ENCODE assay signal across 8 mouse cellular contexts in genomic region chr1:43445170-43446088, GRCm38 (mm10). TPM values are rescaled to one million over a fixed set of nuclear protein-coding genes. Genes with fewer than 3 reads are reported as not detected.
A peak's percentile ranks its signal among the peaks of the same experiment; 100 is the strongest.
DNase-seq lines count a peak whose midpoint lies in the region; ATAC-seq and TF ChIP-seq lines count a peak whose summit lies in the region.

No protein-coding gene starts in this region.

- H3K9me3 ChIP-seq in hindbrain, embryonic 13.5 days: no peaks in the 10 kb centered on the region

- H3K36me3 ChIP-seq in hindbrain, embryonic 13.5 days: no peaks in the 10 kb centered on the region

- in situ Hi-C loops in Patski (cut with MboI; ENCODE audit: low pct_unique_long_range_greater_than_20kb): loop anchor here (10.0 kb wide), 1 partner anchor 299 kb away; no protein-coding TSS in a partner anchor

- H3K9ac ChIP-seq in hindbrain, embryonic 13.5 days: peak overlapping the region; percentile 96

- DNase-seq in Patski (ENCODE audit: low read depth, low spot score): no peak
- peak; percentile 84 for DNase-seq in cerebellum, adult 9-11 months
- peak; percentile 39 to 67 for DNase-seq in frontal cortex, postnatal 25 days (ENCODE audit: low spot score in 2 of 2)
- peak; percentile 78 to 82 for DNase-seq in layer of hippocampus, postnatal 36 days
- DNase-seq in lung, postnatal 4 days: peak; percentile 86 to 93
- peak; percentile 79 for DNase-seq in right cerebral cortex, adult 18-20 months
- DNase-seq in urinary bladder, postnatal 10 days (ENCODE audit: low spot score): peak; percentile 13

- no peaks in the 10 kb centered on the region for H3K27me3 ChIP-seq in Patski
- H3K27me3 ChIP-seq in hindbrain, embryonic 13.5 days: no peaks in the 10 kb centered on the region

- WGBS in hindbrain, embryonic 13.5 days: under 1% methylated on average over 63 of the region's 86 CpGs

- TF ChIP-seq CTCF in Patski (IDR thresholded peaks at IDR 0.05): peak; percentile 39

- peak overlapping the region; percentile 99 for H3K4me3 ChIP-seq in hindbrain, embryonic 13.5 days

- peak; percentile 91 for ATAC-seq in Patski
- peak; percentile 92 for ATAC-seq in hindbrain, embryonic 13.5 days (ENCODE audit: low FRiP score)

- peak overlapping the region; percentile 94 for H3K27ac ChIP-seq in hindbrain, embryonic 13.5 days

- POLR2A ChIA-PET in Patski (lab: Charles Lee): interaction anchor here (0.6 to 1.4 kb wide), 3 partner anchors 19 to 159 kb away, joined by 3 to 5 read pairs (median 4); no protein-coding TSS in a partner anchor

- CTCF ChIA-PET in Patski (lab: Charles Lee): interaction anchor here (0.7 to 1.4 kb wide), 3 partner anchors 10 to 83 kb away, joined by 3 to 4 read pairs (median 3); no protein-coding TSS in a partner anchor

- peaks cover 35% of the 10 kb centered on the region for H3K4me1 ChIP-seq in hindbrain, embryonic 13.5 days (replicated peaks)

- H3K4me2 ChIP-seq in hindbrain, embryonic 13.5 days: peak overlapping the region; percentile 95

RNA-seq across cellular contexts. Expression of gene Nck2, which starts 1.1 kb away (rescaled TPM):
- polyA plus RNA-seq in Patski (2021): 37.4 TPM
- polyA plus RNA-seq in hindbrain, embryonic 13.5 days (2015; fragmentation: Nextera tagmentation; extraction: Ambion mirVana): 37.1 and 42.7 TPM in 2 replicates
- total RNA-seq in layer of hippocampus, postnatal 36 days (2021): 10 to 100 TPM; 56.6 to 58.1 TPM
